Mouse (Mus musculus): Measurements from ENCODE around the gene Ms4a2. TPM values are rescaled to one million over a fixed set of nuclear protein-coding genes. Genes with fewer than 3 reads are reported as not detected.

Gene Ms4a2
- total and polyA plus RNA-seq, 2 experiments = not detected

GRCm38 (mm10) chr19:11624800-11625199, 1.3 kb upstream of the Ms4a2 start:
- DNase-seq (ENCODE audit: extremely low read depth, low read depth, low spot score) = no peak
- Histone ChIP-seq H3K36me3 (ENCODE audit: control insufficient read depth, insufficient read depth, low read length) (no peaks in the 10 kb centered on the region), H3K4me3 (ENCODE audit: insufficient read depth, low read depth, low read length) (no peak overlapping the region), H3K27me3 (ENCODE audit: control insufficient read depth, insufficient read depth, low read length) (no peaks in the 10 kb centered on the region), H3K9ac (ENCODE audit: low read depth, low read length) (no peak overlapping the region), H3K27ac (replicated peaks; ENCODE audit: insufficient read depth, low read depth, low read length) (no peak overlapping the region), H3K79me2 (ENCODE audit: control insufficient read depth, insufficient read depth, low read length) (no peaks in the 10 kb centered on the region), H3K4me1 (ENCODE audit: control insufficient read depth, insufficient read depth, low read length) (no peaks in the 10 kb centered on the region)
- TF ChIP-seq POLR2A (IDR thresholded peaks at IDR 0.05; ENCODE audit: extremely low read depth, insufficient read depth, low read length) = no peak
- no peak for TF ChIP-seq CTCF (IDR thresholded peaks at IDR 0.05; ENCODE audit: low read depth, low read length)

- no peak for DNase-seq (ENCODE audit: extremely low read depth, low read depth, low spot score)
These were observed 5.5 kb downstream of the Ms4a2 start for GRCm38 (mm10) chr19:11617983-11618382.

GRCm38 (mm10) chr19:11614805-11615204, 8.7 kb downstream of the Ms4a2 start:
- no peaks in the 10 kb centered on the region for H3K27me3 ChIP-seq (ENCODE audit: control insufficient read depth, insufficient read depth, low read length)
- no peaks in the 10 kb centered on the region for H3K36me3 ChIP-seq (ENCODE audit: control insufficient read depth, insufficient read depth, low read length)
- DNase-seq (ENCODE audit: extremely low read depth, low read depth, low spot score) = no peak
- no peak overlapping the region for H3K27ac ChIP-seq (replicated peaks; ENCODE audit: insufficient read depth, low read depth, low read length)
- H3K9ac ChIP-seq (ENCODE audit: low read depth, low read length) = no peak overlapping the region
- H3K4me1 ChIP-seq (ENCODE audit: control insufficient read depth, insufficient read depth, low read length) = no peaks in the 10 kb centered on the region
- no peak overlapping the region for H3K4me3 ChIP-seq (ENCODE audit: insufficient read depth, low read depth, low read length)
- TF ChIP-seq CTCF (IDR thresholded peaks at IDR 0.05; ENCODE audit: low read depth, low read length) = no peak
- no peak for TF ChIP-seq POLR2A (IDR thresholded peaks at IDR 0.05; ENCODE audit: extremely low read depth, insufficient read depth, low read length)
- WGBS = 40% methylated on average over 2 of the region's 2 CpGs
- H3K79me2 ChIP-seq (ENCODE audit: control insufficient read depth, insufficient read depth, low read length) = no peaks in the 10 kb centered on the region

More at GRCm38 (mm10) chr19:11617983-11618382, 5.5 kb downstream of the Ms4a2 start:
- H3K4me3 ChIP-seq (ENCODE audit: insufficient read depth, low read depth, low read length) = no peak overlapping the region
- H3K27ac ChIP-seq (replicated peaks; ENCODE audit: insufficient read depth, low read depth, low read length) = no peak overlapping the region
- H3K79me2 ChIP-seq (ENCODE audit: control insufficient read depth, insufficient read depth, low read length) = no peaks in the 10 kb centered on the region
- TF ChIP-seq POLR2A (IDR thresholded peaks at IDR 0.05; ENCODE audit: extremely low read depth, insufficient read depth, low read length) = no peak
- no peak for TF ChIP-seq CTCF (IDR thresholded peaks at IDR 0.05; ENCODE audit: low read depth, low read length)
- no peaks in the 10 kb centered on the region for H3K4me1 ChIP-seq (ENCODE audit: control insufficient read depth, insufficient read depth, low read length)
- H3K36me3 ChIP-seq (ENCODE audit: control insufficient read depth, insufficient read depth, low read length) = no peaks in the 10 kb centered on the region
- H3K9ac ChIP-seq (ENCODE audit: low read depth, low read length) = no peak overlapping the region
- H3K27me3 ChIP-seq (ENCODE audit: control insufficient read depth, insufficient read depth, low read length) = no peaks in the 10 kb centered on the region

GRCm38 (mm10) chr19:11613776-11614443, 9.6 kb downstream of the Ms4a2 start:
- no peaks in the 10 kb centered on the region for H3K27me3 ChIP-seq (ENCODE audit: control insufficient read depth, insufficient read depth, low read length)
- H3K36me3 ChIP-seq (ENCODE audit: control insufficient read depth, insufficient read depth, low read length) = no peaks in the 10 kb centered on the region
- H3K4me1 ChIP-seq (ENCODE audit: control insufficient read depth, insufficient read depth, low read length) = no peaks in the 10 kb centered on the region
- TF ChIP-seq CTCF (IDR thresholded peaks at IDR 0.05; ENCODE audit: low read depth, low read length) = no peak
- TF ChIP-seq POLR2A (IDR thresholded peaks at IDR 0.05; ENCODE audit: extremely low read depth, insufficient read depth, low read length) = no peak
- no peak overlapping the region for H3K4me3 ChIP-seq (ENCODE audit: insufficient read depth, low read depth, low read length)
- H3K9ac ChIP-seq (ENCODE audit: low read depth, low read length) = no peak overlapping the region
- no peaks in the 10 kb centered on the region for H3K79me2 ChIP-seq (ENCODE audit: control insufficient read depth, insufficient read depth, low read length)
- no peak overlapping the region for H3K27ac ChIP-seq (replicated peaks; ENCODE audit: insufficient read depth, low read depth, low read length)
- DNase-seq (ENCODE audit: extremely low read depth, low read depth, low spot score) = no peak
- 73% methylated on average over 8 of the region's 8 CpGs for WGBS

GRCm38 (mm10) chr19:11613084-11613483, 10.4 kb downstream of the Ms4a2 start:
- no peaks in the 10 kb centered on the region for H3K36me3 ChIP-seq (ENCODE audit: control insufficient read depth, insufficient read depth, low read length)
- no peak overlapping the region for H3K9ac ChIP-seq (ENCODE audit: low read depth, low read length)
- no peak overlapping the region for H3K27ac ChIP-seq (replicated peaks; ENCODE audit: insufficient read depth, low read depth, low read length)
- WGBS = 96% methylated on average over 1 of the region's 1 CpGs
- TF ChIP-seq POLR2A (IDR thresholded peaks at IDR 0.05; ENCODE audit: extremely low read depth, insufficient read depth, low read length) (no peak), CTCF (IDR thresholded peaks at IDR 0.05; ENCODE audit: low read depth, low read length) (no peak)
- no peaks in the 10 kb centered on the region for H3K79me2 ChIP-seq (ENCODE audit: control insufficient read depth, insufficient read depth, low read length)
- H3K27me3 ChIP-seq (ENCODE audit: control insufficient read depth, insufficient read depth, low read length) = no peaks in the 10 kb centered on the region
- no peak for DNase-seq (ENCODE audit: extremely low read depth, low read depth, low spot score)
- H3K4me3 ChIP-seq (ENCODE audit: insufficient read depth, low read depth, low read length) = no peak overlapping the region
- H3K4me1 ChIP-seq (ENCODE audit: control insufficient read depth, insufficient read depth, low read length) = no peaks in the 10 kb centered on the region

- WGBS = 31% methylated on average over 2 of the region's 2 CpGs
- Histone ChIP-seq H3K4me1 (ENCODE audit: control insufficient read depth, insufficient read depth, low read length) (no peaks in the 10 kb centered on the region), H3K9ac (ENCODE audit: low read depth, low read length) (no peak overlapping the region), H3K79me2 (ENCODE audit: control insufficient read depth, insufficient read depth, low read length) (no peaks in the 10 kb centered on the region), H3K36me3 (ENCODE audit: control insufficient read depth, insufficient read depth, low read length) (no peaks in the 10 kb centered on the region), H3K27me3 (ENCODE audit: control insufficient read depth, insufficient read depth, low read length) (no peaks in the 10 kb centered on the region), H3K27ac (replicated peaks; ENCODE audit: insufficient read depth, low read depth, low read length) (no peak overlapping the region), H3K4me3 (ENCODE audit: insufficient read depth, low read depth, low read length) (no peak overlapping the region)
- TF ChIP-seq CTCF (IDR thresholded peaks at IDR 0.05; ENCODE audit: low read depth, low read length) (no peak), POLR2A (IDR thresholded peaks at IDR 0.05; ENCODE audit: extremely low read depth, insufficient read depth, low read length) (no peak)
- DNase-seq (ENCODE audit: extremely low read depth, low read depth, low spot score) = no peak
These were observed 11.2 kb downstream of the Ms4a2 start for GRCm38 (mm10) chr19:11612293-11612692.

Data from liver, adult 2 months (tissue).